Mouse (Mus musculus) left cerebral cortex, adult 9 months (tissue): ENCODE measurements around the gene Gm30083.

ENCODE experiments used
- DNase-seq, 2 experiments: peaks; one replicate each; pipeline ENCODE4 v3.0.0; 2022; ENCODE audit warnings: low spot score in 2 of 2

Gm30083 gene

DNA sequence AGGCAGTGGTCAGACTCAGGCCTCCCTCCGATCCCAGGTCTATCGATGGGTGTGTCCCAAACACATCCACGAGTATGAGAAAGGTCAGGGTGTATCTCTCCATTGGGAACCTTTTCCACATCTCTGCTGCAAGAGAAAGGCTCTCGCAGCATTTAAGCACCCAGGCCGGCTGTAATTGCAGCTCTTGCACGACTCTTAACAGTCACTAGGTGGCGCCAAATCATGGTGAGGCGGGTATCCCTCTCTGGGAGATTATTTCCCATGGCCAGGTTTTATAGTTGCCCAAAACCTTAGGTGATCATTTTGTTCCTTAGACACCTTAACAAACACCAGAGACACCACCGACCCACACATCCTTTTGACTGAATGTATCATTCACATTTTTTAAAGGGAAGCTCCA, 55.6 kb downstream of the Gm30083 start:
- DNase-seq: peak in 1 of 2 experiments; percentile 76

DNA sequence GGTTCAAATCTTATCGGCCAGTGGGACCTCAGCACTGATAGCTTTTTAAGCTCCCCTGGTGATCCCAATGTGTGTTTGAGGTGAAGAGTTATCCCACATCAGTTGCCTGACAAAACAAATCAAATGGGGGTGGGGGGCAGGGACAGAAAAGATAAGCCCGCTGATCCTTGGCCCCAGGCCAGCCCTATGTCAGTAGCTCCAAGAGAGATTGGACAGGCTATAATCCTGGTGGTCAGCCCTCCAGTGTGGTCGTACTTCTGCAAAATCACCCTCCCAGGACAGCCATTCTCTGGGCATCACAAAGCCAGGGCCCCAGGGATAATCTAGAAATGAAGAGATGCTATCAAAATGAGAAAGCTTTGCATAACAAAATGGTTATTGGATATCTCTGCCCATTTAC, 56.1 kb downstream of the Gm30083 start:
- DNase-seq: no peak

DNA sequence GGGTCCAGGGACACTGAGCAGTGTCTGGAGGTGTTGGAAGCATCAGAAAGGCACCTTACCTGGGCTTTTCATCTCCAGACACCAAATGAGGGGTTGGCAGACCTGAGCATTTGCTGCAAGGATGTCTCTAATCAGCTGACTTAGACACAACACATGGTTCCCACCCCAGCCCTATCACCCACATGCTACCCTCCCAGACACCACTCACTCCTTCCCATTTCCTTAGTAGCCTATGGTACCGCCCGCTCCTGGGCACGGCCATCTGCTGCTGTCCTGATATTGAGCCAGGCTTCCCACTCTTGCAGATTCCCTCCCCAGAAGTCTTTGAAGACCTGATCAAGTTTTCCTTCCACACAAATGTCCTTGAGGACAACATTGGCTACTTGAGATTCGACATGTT, 56.8 kb downstream of the Gm30083 start:
- peak in 1 of 2 experiments; percentile 19 for DNase-seq

DNA sequence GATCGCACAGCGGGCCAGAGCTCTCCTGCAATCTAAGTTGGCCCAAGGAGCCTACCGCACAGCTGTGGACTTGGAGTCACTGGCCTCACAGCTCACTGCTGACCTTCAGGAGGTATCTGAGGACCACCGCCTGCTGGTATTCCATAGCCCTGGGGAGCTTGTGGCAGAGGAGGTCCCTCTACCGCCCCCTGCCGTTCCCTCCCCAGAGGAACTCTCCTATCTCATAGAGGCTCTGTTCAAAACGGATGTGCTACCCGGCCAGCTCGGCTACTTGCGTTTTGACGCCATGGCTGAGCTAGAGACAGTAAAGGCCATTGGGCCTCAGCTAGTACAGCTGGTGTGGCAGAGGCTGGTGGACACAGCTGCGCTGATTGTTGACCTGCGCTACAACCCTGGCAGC, 58.9 kb downstream of the Gm30083 start:
- DNase-seq: no peak

DNA sequence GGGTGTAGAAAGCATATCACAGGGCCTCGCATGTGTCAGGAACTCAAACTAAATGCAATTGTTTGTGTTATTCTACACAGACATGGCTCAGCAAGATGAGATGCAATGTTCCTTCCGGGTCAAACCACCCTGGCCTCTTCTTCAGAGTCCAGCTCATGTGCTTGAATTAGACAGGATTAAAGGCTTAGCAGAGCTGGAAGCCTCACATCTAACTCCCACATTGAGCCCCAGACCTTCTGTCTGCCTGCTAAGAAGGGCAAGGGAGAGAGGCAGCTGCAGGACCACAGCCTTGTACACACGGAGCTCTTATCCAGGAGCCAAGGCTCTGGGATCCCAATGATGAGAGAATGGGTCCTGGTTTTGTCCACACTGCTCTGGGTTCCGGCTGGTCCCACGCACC, 61.2 kb downstream of the Gm30083 start, which contains the start of gene Rbp3:
TSS of gene Rbp3 (plus strand) at position 243 of the 400 bp plus-strand sequence.
- DNase-seq: no peak

DNA sequence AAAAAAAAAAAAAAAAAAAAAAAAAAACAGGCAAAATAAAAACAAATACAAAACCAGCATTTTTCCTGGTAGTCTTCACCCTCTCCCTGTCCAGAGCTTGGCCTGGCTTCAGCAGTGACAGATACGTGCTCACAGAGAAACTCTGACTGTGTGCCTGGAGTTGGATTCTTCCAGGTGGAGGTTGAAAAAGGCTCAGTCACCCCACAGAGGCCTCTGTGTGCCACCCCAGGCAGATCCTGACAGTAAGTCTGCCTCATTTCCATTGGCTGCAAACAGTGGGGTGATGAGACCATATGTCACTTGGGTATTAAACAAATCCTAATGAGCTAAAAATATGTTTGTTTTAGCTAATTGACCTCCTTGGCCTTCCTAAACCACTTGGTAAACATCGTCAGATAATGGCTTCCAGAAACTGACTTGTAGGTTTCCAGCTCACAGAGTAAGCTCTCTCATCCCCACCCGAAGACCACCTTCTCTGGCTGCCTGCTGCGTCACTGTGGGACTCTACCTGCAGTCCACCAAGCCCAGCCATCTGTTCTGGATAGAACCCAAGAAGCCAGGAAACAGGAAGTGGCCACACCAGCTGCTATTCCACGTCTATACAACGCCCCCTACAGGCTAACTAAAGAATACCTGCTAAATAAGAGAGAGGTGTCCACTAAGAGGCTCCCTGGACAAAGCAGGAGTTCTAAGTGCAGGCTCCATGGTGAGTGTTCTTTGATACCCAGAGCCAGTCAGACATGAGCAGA, 62.6 kb downstream of the Gm30083 start:
- DNase-seq: no peak

DNA sequence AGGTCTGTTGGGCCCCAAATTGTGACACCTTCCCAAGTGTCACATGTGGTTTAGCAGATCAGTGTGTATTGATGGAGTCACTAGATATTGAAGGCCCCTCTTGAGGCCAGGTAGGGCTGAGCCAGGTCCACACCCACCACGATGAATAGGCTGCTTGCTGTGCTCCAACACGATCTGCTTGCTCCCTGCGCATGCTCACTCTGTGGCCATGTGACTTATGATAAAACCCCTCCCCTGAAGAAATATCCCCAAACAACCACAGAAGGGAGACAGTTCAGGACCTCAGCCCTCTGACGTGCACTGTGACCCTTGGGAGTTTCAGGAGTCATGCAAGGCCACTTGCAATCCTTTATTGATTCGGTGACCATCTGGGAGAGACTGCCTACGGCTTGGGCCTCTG, 68.9 kb downstream of the Gm30083 start:
- DNase-seq: no peak

DNA sequence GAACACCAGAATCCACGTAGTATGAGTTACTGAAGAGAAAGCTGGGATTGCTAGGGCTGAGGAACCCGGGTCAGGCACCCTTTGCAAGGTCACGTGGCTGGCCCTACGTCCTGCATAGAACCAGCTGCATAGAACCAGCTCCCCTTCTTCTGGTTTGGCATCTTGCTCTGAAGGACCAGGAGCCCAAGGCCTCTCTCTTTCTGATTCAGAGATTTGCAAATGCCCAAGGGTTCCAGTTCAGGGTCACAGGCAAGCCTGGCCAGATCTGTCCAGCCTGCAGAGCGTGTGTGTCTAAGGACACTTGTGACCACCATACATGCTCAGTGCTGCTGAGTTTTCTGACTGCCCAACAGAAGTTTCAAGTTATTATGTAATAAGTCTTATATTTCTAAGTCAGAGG, 72.8 kb downstream of the Gm30083 start:
- DNase-seq: no peak

DNA sequence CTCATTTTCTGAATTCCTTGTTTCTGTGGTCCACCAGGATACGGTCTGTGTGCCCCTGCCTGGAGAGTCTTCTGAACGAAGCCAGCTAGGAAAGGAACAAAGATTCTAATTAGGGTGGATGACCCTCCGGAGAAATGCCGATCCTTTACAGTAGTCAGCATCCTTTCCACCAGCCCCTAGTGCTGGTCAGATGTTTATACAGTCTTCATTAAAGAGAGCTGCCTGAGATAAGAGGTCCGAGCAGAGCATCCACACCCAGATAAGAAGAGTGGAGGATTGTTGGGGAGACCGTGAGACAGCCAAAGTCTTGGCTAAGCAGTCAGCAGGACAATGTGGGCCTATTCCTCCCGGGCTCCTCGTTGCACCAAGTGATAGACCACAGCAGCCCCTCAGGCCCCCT, 74.2 kb downstream of the Gm30083 start, which contains the start of gene Gdf2:
TSS of gene Gdf2 (plus strand) at position 301 of the 400 bp plus-strand sequence.
- DNase-seq: no peak

DNA sequence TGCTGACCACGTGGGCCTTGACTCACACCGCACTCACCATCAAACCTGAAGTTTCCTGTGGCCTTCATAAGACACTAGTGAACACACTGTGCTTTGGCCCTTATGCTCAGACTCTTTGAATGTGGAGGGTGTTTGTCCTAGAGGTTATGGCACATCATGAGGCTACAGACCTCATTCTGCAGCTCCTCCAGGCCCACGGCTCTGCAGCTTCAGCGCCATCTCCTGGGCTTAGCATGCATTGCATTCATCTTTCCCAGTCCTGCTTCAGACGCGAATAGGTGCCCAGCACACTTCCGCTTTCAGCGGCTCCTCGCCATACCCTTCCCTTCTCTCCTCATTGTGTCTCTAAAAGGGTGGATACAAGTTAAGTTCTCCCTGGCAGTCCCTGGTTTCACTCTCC, 75.9 kb downstream of the Gm30083 start:
- peak in 1 of 2 experiments; percentile 79 for DNase-seq
